Mouse (Mus musculus): ENCODE results near the gene Pigp.

The Pigp gene

GRCm38 (mm10) chr16:94371301-94371931, at the start of gene Pigp:
Gene Pigp, minus strand, starts transcription at chr16:94371842.
- DNase-seq: peak; percentile 54

GRCm38 (mm10) chr16:94420498-94420897, 48.9 kb upstream of the Pigp start:
- no peak for DNase-seq

GRCm38 (mm10) chr16:94414151-94414550, 42.5 kb upstream of the Pigp start:
- no peak for DNase-seq

GRCm38 (mm10) chr16:94412760-94413159, 41.1 kb upstream of the Pigp start:
- no peak for DNase-seq

- DNase-seq: no peak
Measured at GRCm38 (mm10) chr16:94412198-94412597, 40.6 kb upstream of the Pigp start.

- DNase-seq: no peak
Measured at GRCm38 (mm10) chr16:94411287-94411686, 39.6 kb upstream of the Pigp start.

GRCm38 (mm10) chr16:94402185-94402584, 30.5 kb upstream of the Pigp start:
- no peak for DNase-seq

- no peak for DNase-seq
Measured at GRCm38 (mm10) chr16:94401636-94402035, 30.0 kb upstream of the Pigp start.

- no peak for DNase-seq
Measured at GRCm38 (mm10) chr16:94399141-94399540, 27.5 kb upstream of the Pigp start.

GRCm38 (mm10) chr16:94396641-94397040, 25.0 kb upstream of the Pigp start:
- DNase-seq: no peak

- peak; percentile 38 for DNase-seq
Measured at GRCm38 (mm10) chr16:94395051-94395450, 23.4 kb upstream of the Pigp start.

GRCm38 (mm10) chr16:94392299-94392698, 20.7 kb upstream of the Pigp start:
- no peak for DNase-seq

GRCm38 (mm10) chr16:94387690-94388089, 16.0 kb upstream of the Pigp start:
- no peak for DNase-seq

GRCm38 (mm10) chr16:94383277-94383676, 11.6 kb upstream of the Pigp start:
- no peak for DNase-seq

GRCm38 (mm10) chr16:94379386-94379785, 7.7 kb upstream of the Pigp start:
- DNase-seq: no peak

GRCm38 (mm10) chr16:94370915-94371300, 734 bp downstream of the Pigp start:
- DNase-seq: peak; percentile 75

- peak; percentile 96 for DNase-seq
Measured at GRCm38 (mm10) chr16:94370173-94370914, 1.3 kb downstream of the Pigp start, which contains the start of gene Ttc3. Gene Ttc3, plus strand, starts transcription at chr16:94370618.

GRCm38 (mm10) chr16:94369596-94370172, 2.0 kb downstream of the Pigp start:
- DNase-seq: no peak

- no peak for DNase-seq
Measured at GRCm38 (mm10) chr16:94365435-94365834, 6.2 kb downstream of the Pigp start.

- no peak for DNase-seq
Measured at GRCm38 (mm10) chr16:94363814-94364213, 7.8 kb downstream of the Pigp start.

- DNase-seq: peak; percentile 37
Measured at GRCm38 (mm10) chr16:94362174-94362873, 9.3 kb downstream of the Pigp start.

GRCm38 (mm10) chr16:94360578-94361350, 10.9 kb downstream of the Pigp start:
- no peak for DNase-seq

- DNase-seq: no peak
Measured at GRCm38 (mm10) chr16:94358091-94358490, 13.6 kb downstream of the Pigp start.

Data from cerebellum, adult 8-10 months (tissue).